Mouse (Mus musculus): ENCODE measurements around the gene Gm12258. TPM values are rescaled to one million over a fixed set of nuclear protein-coding genes. Genes with fewer than 3 reads are reported as not detected.

Gene Gm12258
- total and polyA plus RNA-seq, 2 experiments from 2014 or later: 7.9 to 13.3 TPM

DNA sequence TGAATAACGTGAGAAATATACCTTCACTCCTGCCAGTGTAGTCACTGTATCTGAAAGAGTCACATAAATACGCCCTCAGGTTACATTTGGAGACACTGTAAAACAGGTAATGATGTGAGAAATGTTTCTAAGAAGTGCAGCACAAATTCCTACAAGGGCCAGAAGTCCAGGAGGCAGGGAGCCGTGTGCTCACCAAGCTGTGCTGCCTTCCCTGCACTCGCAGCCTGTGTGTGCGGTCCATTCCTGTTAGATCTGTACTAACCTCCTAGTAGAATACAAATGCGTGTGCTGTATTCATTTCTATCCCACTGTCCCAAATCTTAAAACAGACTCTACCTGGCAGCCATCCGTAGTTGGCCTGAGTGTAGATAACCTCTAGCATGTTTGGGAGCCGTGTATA is 13.8 kb downstream of the Gm12258 start:
- H3K27me3 ChIP-seq (ENCODE audit: insufficient read depth, low read length): no peaks in the 10 kb centered on the region
- H3K9ac ChIP-seq (replicated peaks; ENCODE audit: low read length): no peak overlapping the region
- peaks cover 12% of the 10 kb centered on the region for H3K9me3 ChIP-seq (ENCODE audit: low read length)
- DNase-seq (ENCODE audit: low spot score) (no peak), ATAC-seq (no peak)
- H3K4me2 ChIP-seq (ENCODE audit: low read depth, low read length): no peak overlapping the region
- no peaks in the 10 kb centered on the region for H3K4me1 ChIP-seq (ENCODE audit: insufficient read depth, low read length)
- no peak for TF ChIP-seq CTCF (IDR thresholded peaks at IDR 0.05; ENCODE audit: low read depth)
- peaks cover 46% of the 10 kb centered on the region for H3K36me3 ChIP-seq (ENCODE audit: insufficient read depth, low read length)
- no peak overlapping the region for H3K4me3 ChIP-seq (ENCODE audit: low read length)
- H3K27ac ChIP-seq: no peak overlapping the region
- WGBS: 97% methylated on average over 8 of the region's 8 CpGs

GRCm38 (mm10) chr11:58867039-58867953 is 20.3 kb downstream of the Gm12258 start, which contains the start of gene 2810021J22Rik:
TSS of gene 2810021J22Rik (plus strand) at chr11:58867216.
- peak; percentile 91 for ATAC-seq
- Histone ChIP-seq H3K36me3 (ENCODE audit: insufficient read depth, low read length) (peaks cover 14% of the 10 kb centered on the region), H3K4me3 (ENCODE audit: low read length) (peak within 1 kb of the TSS; percentile 77), H3K9me3 (ENCODE audit: low read length) (no peaks in the 10 kb centered on the region), H3K27me3 (ENCODE audit: insufficient read depth, low read length) (no peaks in the 10 kb centered on the region), H3K4me1 (ENCODE audit: insufficient read depth, low read length) (peaks cover 8% of the 10 kb centered on the region), H3K9ac (replicated peaks; ENCODE audit: low read length) (peak within 1 kb of the TSS; percentile 88), H3K4me2 (ENCODE audit: low read depth, low read length) (peak within 1 kb of the TSS; percentile 88), H3K27ac (peak within 1 kb of the TSS; percentile 84)
- peak; percentile 89 for DNase-seq (ENCODE audit: low spot score)
- TF ChIP-seq CTCF (IDR thresholded peaks at IDR 0.05; ENCODE audit: low read depth): peak; percentile 44
- 7% methylated on average over 37 of the region's 37 CpGs for WGBS

- ATAC-seq (no peak), DNase-seq (ENCODE audit: low spot score) (no peak)
- 78% methylated on average over 6 of the region's 6 CpGs for WGBS
- peak overlapping the region; percentile 88 for H3K4me2 ChIP-seq (ENCODE audit: low read depth, low read length)
- H3K27ac ChIP-seq: peak overlapping the region; percentile 84; the same call in 1 of the 2 replicates
- H3K27me3 ChIP-seq (ENCODE audit: insufficient read depth, low read length): no peaks in the 10 kb centered on the region
- TF ChIP-seq CTCF (IDR thresholded peaks at IDR 0.05; ENCODE audit: low read depth): no peak
- H3K4me3 ChIP-seq (ENCODE audit: low read length): peak overlapping the region; percentile 77
- peaks cover 8% of the 10 kb centered on the region for H3K4me1 ChIP-seq (ENCODE audit: insufficient read depth, low read length)
- H3K36me3 ChIP-seq (ENCODE audit: insufficient read depth, low read length): peaks cover 14% of the 10 kb centered on the region
- peak overlapping the region; percentile 88; the same call in 1 of the 2 replicates for H3K9ac ChIP-seq (replicated peaks; ENCODE audit: low read length)
- no peaks in the 10 kb centered on the region for H3K9me3 ChIP-seq (ENCODE audit: low read length)
These were observed 21.0 kb downstream of the Gm12258 start for GRCm38 (mm10) chr11:58867954-58868330.

- 91% methylated on average over 4 of the region's 4 CpGs for WGBS
- DNase-seq (ENCODE audit: low spot score): no peak
- no peak for TF ChIP-seq CTCF (IDR thresholded peaks at IDR 0.05; ENCODE audit: low read depth)
These were observed 24.0 kb downstream of the Gm12258 start for GRCm38 (mm10) chr11:58870961-58871360.

DNA sequence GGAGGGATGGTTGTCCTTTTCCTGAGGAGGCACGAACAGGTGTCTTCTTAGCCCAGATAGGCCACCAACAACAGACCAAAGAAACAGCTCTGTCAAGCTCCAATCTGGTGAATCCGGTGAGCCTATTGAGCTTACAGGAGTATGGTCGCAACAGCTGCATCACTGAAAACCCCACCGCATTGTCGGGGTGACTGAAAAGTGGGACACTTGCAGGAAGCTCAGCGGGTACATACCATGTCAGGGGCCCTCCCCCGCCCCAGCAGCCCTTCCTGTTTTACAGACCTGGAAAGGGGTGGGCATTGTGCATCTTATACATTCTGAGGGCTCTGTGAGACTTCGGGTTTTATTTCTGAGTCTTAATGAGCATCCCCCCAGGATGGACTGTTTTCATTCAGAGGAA is 36.8 kb downstream of the Gm12258 start:
- Histone ChIP-seq H3K4me3 (ENCODE audit: low read length) (no peak overlapping the region), H3K9me3 (ENCODE audit: low read length) (no peaks in the 10 kb centered on the region), H3K4me1 (ENCODE audit: insufficient read depth, low read length) (no peaks in the 10 kb centered on the region), H3K4me2 (ENCODE audit: low read depth, low read length) (no peak overlapping the region), H3K36me3 (ENCODE audit: insufficient read depth, low read length) (peaks cover 30% of the 10 kb centered on the region; the same call in 1 of the 2 replicates), H3K9ac (replicated peaks; ENCODE audit: low read length) (no peak overlapping the region), H3K27ac (no peak overlapping the region), H3K27me3 (ENCODE audit: insufficient read depth, low read length) (no peaks in the 10 kb centered on the region)
- no peak for DNase-seq (ENCODE audit: low spot score)
- no peak for TF ChIP-seq CTCF (IDR thresholded peaks at IDR 0.05; ENCODE audit: low read depth)
- ATAC-seq: no peak
- 88% methylated on average over 8 of the region's 8 CpGs for WGBS

More at GRCm38 (mm10) chr11:58870961-58871360, 24.0 kb downstream of the Gm12258 start:
- no peak for ATAC-seq
- Histone ChIP-seq H3K4me1 (ENCODE audit: insufficient read depth, low read length) (peaks cover 8% of the 10 kb centered on the region), H3K27me3 (ENCODE audit: insufficient read depth, low read length) (no peaks in the 10 kb centered on the region), H3K9ac (replicated peaks; ENCODE audit: low read length) (no peak overlapping the region), H3K36me3 (ENCODE audit: insufficient read depth, low read length) (peaks cover 14% of the 10 kb centered on the region), H3K9me3 (ENCODE audit: low read length) (no peaks in the 10 kb centered on the region), H3K4me2 (ENCODE audit: low read depth, low read length) (no peak overlapping the region), H3K27ac (no peak overlapping the region), H3K4me3 (ENCODE audit: low read length) (no peak overlapping the region)

DNA sequence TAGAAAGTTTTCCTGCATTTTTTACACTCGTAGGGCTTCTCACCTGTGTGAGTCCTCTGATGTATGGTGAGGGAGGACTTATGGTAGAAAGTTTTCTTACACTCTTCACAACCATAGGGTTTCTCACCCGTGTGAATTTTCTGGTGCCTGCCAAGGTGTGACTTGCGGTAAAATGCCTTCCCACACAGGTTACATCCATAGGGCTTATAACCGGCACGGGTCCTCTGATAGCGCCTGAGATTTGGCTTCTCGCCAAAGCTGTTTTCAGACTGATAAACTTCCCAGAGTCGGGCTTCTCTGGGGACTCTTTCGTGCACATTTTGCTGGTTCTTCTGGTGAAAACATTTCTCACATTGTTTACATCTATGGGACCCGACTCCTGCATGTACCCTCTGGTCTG is 43.6 kb downstream of the Gm12258 start:
- ATAC-seq (no peak), DNase-seq (ENCODE audit: low spot score) (no peak)
- Histone ChIP-seq H3K9ac (replicated peaks; ENCODE audit: low read length) (no peak overlapping the region), H3K27me3 (ENCODE audit: insufficient read depth, low read length) (no peaks in the 10 kb centered on the region), H3K4me1 (ENCODE audit: insufficient read depth, low read length) (no peaks in the 10 kb centered on the region), H3K4me3 (ENCODE audit: low read length) (no peak overlapping the region), H3K27ac (no peak overlapping the region), H3K4me2 (ENCODE audit: low read depth, low read length) (no peak overlapping the region), H3K9me3 (ENCODE audit: low read length) (no peaks in the 10 kb centered on the region), H3K36me3 (ENCODE audit: insufficient read depth, low read length) (peaks cover 35% of the 10 kb centered on the region)
- no peak for TF ChIP-seq CTCF (IDR thresholded peaks at IDR 0.05; ENCODE audit: low read depth)
- WGBS: 93% methylated on average over 10 of the region's 10 CpGs

GRCm38 (mm10) chr11:58894456-58894855 is 47.5 kb downstream of the Gm12258 start:
- no peak overlapping the region for H3K4me3 ChIP-seq (ENCODE audit: low read length)
- H3K27ac ChIP-seq: no peak overlapping the region
- WGBS: 80% methylated on average over 6 of the region's 6 CpGs
- H3K27me3 ChIP-seq (ENCODE audit: insufficient read depth, low read length): no peaks in the 10 kb centered on the region
- H3K4me1 ChIP-seq (ENCODE audit: insufficient read depth, low read length): no peaks in the 10 kb centered on the region
- TF ChIP-seq CTCF (IDR thresholded peaks at IDR 0.05; ENCODE audit: low read depth): no peak
- peaks cover 50% of the 10 kb centered on the region for H3K36me3 ChIP-seq (ENCODE audit: insufficient read depth, low read length)
- no peak overlapping the region for H3K4me2 ChIP-seq (ENCODE audit: low read depth, low read length)
- H3K9me3 ChIP-seq (ENCODE audit: low read length): no peaks in the 10 kb centered on the region
- no peak for DNase-seq (ENCODE audit: low spot score)
- ATAC-seq: no peak
- H3K9ac ChIP-seq (replicated peaks; ENCODE audit: low read length): no peak overlapping the region

Measured in hindbrain, postnatal 0 days (tissue).